Mouse (Mus musculus) E14TG2a.4 (cell line): ENCODE data around the gene Timm23.

Source experiments
- CTCF ChIP-seq: conservative IDR thresholded peaks from 2 replicates; pipeline ENCODE4 v1.5.1; 2014; ENCODE audit warnings: low read length
- POU5F1 ChIP-seq: IDR thresholded peaks from 2 replicates; pipeline ENCODE4 v1.6.1; 2014; ENCODE audit warnings: low read length, borderline replicate concordance

GRCm38 (mm10) chr14:32162231-32162630, 39.5 kb downstream of the Timm23 start:
- TF ChIP-seq CTCF (no peak), POU5F1 (no peak)
